Mouse (Mus musculus) liver, adult (tissue): ENCODE measurements around the gene Sel1l2.

Experiments
- GATA4 ChIP-seq: IDR thresholded peaks from 2 replicates; pipeline ENCODE4 v1.6.1; 2014; ENCODE audit warnings: mild to moderate bottlenecking, low read length; ENCODE audit not compliant: insufficient replicate concordance

Gene Sel1l2

DNA sequence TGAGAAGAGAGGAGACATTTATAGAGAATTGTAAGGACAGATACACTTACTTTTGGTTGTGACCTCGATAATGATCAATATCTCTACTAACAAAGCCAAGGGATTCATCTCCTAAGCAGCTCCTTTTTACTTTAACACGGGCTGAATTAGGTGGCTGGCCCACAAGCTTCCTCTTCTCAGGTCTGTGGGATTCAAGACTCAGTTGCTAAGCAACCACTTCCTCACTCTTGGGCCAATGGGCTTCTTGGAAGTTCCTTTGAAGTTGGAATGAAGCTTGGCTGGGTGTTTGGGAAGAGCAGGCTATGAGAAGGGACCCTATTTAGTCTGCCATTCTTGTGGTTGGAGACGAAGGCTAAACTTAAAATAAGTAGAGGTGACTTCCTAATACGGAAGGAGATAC lies at the start of gene Sel1l2:
Gene Sel1l2, minus strand, starts transcription at position 182 of the 400 bp plus-strand sequence.
- no peak for TF ChIP-seq GATA4

DNA sequence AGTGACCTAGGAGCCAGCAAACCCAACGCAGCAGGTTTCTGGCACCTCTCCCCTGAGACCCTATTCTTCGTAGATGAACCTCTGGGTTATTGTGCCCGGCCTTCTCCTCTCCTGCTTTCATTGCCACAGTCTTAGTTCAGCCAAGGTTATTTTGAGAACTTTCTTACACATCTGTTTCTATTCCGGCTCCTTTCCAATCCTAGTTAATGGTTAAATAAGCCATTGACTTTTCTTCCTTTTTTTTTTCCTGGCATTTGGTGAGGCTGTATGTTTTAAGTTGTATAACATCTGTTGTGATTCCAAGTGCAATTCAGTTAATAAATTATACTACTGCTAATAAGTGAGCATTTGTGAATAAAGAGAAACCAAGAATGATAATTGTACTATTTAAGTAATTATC lies 49.6 kb upstream of the Sel1l2 start:
- no peak for TF ChIP-seq GATA4

DNA sequence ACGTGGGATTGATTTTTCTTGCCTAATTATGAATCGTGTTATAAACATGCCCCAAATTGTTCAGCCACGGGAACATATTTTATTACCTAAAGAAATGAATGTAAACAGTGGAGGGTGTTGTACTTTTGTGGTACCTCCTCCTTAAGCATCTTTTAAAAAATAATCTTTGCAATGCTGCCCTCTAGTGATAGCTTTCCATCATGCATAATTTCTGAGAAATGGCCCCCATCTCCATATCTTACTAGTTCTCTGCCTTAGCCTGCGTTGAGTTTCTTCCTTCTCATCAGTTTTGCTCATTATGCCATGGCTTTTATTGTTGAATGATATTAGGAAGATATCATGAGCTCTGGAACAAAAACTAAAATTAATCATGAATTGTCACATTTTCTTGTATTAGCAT lies 37.8 kb upstream of the Sel1l2 start:
- TF ChIP-seq GATA4: no peak

DNA sequence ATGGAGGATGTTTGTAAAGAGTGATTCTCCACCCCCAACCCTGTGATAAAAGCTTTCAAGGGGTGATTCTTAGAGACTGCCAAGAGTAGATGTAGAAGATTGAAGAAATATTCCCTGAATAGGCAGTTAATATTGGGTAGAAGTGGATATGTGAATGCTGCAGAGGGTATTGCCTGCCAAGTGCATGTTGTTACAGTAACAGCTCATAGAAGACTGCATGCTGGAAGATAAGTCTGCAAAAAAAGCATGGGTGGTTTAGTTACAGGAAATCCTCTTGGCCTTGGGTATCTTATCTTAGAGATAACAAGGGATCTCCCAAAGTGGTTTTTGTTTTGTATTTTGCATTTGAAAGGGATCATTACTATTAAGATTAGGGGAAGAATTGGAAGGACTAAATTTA lies 36.3 kb upstream of the Sel1l2 start:
- peak; percentile 40; the same call in 1 of the 2 replicates for TF ChIP-seq GATA4

DNA sequence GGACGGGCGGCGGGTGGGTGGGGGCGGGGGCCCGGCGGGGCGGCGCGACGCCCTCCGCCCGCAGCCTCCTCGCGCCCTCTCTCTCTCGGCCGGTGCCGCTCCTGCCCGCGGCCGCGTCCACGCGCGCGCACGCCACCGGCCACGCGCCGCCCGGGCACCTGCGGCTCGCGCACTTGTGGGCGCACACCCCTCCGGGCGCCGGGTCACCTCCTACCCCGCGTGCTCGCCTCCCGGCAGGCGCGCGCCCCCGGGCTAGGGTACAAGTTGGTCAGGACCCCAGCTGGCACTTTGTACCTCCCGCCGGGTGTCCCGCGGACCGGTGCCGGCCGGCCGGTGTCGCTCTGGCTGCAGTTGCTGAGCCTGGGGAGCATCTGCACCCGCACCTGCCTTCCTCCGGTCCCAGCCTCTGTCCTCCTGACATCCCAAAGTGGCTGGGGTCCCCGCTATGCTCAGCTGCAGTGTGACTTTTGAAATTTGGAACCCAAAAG lies 6.3 kb upstream of the Sel1l2 start:
- no peak for TF ChIP-seq GATA4

DNA sequence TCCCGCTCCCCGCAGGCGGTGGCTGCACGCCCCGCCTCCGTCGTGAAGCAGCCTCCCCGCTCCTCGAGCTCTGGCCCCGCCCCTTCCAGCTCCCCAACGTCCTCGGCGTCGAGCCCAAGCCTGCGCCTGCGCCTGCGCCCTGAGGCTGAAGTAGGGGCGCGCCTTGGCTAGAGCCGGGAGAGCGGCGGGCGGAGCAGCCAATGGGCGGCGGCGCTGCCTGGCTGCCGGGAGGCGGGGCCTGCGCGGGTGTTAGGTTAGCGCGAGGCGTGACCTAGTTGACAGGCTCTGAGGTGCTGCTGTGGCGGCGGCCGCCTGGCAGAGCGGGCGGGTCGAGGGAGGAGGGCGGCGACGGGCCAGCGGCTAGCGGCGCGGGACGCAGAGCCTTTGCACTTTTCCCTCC lies 5.7 kb upstream of the Sel1l2 start, which contains the start of gene Macrod2:
Gene Macrod2, plus strand, starts transcription at position 131 of the 400 bp plus-strand sequence.
- TF ChIP-seq GATA4: peak; percentile 37; the same call in 1 of the 2 replicates

DNA sequence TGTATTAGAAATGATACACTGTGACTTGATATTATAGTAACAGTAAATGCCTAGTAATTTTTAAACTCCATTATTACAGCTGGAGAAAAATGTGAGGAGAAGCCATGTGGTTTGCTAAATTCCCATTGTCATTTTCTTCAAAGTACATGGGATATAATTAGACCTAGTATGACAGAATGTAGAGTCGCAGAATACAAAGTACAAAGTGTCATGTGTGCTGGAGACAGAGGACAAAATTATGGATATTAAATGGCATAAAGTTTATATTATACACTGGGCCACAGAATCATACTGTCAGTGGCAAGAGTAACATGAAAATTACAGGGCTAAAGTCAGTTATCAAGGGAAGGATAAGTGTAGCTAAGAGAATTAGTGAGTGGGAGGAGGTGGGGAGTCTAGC lies 24.7 kb downstream of the Sel1l2 start:
- no peak for TF ChIP-seq GATA4

DNA sequence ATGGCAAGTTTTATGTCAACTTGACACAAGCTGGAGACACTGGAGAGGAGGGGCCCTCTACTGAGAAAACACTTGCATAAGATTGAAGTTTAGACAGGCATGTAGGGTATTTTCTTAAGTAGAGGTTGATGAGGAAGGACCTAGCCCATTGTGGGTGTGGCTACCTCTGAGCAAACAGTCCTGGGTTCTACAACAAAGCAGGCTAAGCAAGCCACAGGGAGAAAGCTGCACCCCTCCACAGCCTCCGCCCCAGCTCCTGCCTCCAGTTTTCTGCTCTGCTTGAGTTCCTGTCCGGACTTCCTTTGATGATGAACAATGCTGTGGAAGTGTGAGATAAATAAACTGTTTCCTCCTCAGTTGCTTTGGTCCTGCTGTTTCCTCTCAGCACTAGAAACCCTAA lies 29.6 kb downstream of the Sel1l2 start:
- no peak; the same call in 1 of the 2 replicates for TF ChIP-seq GATA4

DNA sequence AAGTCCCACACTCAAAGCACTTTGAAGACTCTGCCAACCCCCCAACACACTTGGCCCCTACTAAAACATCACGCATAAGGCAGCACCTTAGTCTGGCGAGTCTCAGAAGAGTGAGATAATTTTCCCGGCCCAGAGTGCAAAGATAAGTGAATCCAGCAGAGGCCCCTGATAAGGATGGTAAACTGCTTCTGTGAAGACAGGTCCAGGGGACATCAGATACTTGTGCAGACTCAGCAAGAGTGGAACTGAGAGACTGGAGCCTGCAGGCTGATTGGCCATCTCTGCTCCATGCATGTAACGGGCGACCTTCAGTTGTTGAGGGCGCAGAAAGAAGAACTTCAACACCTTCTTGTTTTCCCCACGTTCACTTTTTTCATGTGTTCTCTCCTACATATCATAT lies 47.1 kb downstream of the Sel1l2 start:
- no peak for TF ChIP-seq GATA4

DNA sequence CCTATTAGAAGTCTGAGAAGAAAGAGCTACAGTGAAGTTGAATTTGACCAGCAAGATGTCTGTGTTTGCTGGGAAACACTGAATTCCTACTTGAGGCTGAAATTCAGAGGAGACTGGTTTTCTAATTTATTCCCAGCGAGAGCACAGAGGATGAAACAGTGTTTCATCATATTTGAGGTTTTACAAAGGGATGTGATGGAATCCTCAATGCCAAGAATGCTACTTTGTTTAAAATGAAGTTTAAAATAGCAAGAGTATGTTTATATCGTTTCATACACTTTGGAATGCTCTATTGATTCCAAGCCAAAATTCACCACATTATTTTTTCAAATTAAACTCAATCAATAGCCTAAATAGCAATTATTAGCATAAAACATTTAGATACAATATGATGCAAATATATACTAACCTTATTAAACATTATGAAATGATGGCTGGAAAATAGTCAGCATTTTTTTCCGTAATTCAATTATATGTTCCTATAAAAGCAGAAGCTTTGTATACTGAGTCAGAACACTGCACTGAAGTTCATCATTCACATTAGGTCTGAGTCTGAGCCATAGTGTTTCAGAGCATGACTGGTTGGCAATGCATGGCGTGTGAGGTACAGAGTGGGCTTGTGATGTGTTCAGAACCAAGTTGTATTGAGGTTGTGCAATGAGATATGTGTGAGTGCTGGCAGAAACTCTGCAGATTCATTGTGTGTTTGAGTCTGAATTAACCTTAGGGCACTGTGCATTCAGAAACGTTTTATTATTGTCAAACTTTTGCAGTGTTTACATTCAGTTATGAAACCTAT lies 58.8 kb downstream of the Sel1l2 start:
- no peak for TF ChIP-seq GATA4

DNA sequence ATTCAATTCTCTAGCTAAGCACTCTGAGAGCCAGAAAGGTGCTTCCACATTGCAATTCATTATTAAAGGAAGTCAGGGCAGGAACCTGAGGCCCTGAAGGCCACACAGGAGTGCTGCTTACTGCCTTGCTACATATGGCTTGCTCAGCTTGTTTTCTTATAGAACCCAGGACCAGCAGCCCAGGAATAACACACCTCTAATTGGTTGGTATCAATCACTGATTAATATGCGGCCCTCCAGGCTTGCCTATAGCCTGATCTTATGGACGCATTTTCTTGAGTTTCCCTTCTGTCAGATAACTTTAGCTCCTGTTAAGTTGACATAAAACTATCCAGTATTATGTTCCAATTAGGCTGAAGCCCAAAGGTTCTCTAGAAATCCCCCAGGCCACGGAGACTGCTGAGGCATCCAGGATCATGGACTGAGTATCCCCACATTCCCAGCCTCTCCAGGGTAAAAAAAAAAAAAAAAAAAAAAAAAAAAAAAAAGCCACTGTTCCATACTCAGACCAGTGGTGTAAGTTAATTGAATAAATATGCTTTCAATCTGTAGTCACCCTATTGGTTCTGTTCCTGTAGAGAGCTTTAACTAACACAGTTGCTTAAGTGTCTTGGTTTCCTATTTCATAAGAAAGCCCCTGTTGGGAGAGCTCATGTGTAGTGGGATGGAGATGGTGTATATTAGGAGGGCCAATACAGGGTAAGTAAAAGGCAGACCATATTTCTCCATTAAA lies 86.4 kb downstream of the Sel1l2 start:
- TF ChIP-seq GATA4: no peak

DNA sequence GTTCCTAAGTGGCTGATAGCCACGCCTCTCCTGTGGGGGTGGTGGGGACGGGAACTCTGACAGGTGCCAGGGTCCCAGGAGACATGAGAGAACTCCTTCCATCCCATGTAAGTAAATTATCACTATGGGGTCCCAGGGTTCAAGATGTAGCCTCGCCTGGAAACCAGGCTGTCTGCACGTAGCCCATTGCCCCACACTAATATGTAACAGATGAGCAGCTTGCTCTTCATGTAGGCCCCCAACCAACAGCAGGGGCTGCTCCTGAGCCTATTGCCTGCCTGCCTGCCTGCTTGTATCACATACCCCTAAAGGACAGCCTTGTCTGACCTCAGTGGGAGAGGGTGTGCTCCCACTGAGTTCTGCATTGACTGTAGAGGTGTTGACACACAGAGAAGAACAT lies 92.4 kb downstream of the Sel1l2 start:
- no peak for TF ChIP-seq GATA4

DNA sequence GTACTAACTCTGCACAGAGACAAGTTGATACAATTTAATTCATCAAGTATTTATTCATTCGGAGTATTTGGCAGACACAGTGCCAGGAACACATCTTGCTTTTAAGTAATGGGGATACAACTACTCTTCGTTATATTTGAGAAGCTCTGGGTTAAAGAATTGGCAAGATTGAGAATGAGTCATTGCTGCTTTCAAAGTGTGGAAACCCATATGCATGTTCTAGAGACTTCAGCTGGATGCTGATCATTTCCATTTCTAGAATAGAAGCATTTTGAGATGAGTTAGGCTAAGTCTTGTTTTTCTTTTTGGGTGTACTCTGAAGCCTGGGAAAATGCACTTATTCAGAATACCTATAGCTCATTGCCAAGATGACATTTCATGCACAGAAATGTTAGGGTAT lies 95.7 kb downstream of the Sel1l2 start:
- no peak for TF ChIP-seq GATA4

DNA sequence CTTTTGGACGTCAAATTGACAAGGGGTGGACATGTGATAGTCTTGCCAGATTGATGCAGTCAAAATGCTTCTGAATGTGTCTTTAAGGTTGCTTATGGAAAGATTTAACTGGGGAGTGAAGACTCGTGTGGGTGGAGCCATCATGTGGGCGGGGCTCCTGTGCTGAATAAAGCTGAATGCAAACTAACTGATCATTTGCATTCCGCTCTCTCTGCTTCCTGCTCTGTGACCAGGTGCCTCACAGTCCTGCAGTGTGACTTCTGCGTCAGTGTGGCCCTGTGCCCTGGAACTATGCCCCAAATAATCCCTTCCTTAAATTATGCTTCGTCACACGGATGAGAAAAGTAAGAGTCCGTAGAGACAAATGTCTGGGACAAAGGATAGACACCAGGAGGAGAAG lies 108.7 kb downstream of the Sel1l2 start:
- no peak for TF ChIP-seq GATA4

DNA sequence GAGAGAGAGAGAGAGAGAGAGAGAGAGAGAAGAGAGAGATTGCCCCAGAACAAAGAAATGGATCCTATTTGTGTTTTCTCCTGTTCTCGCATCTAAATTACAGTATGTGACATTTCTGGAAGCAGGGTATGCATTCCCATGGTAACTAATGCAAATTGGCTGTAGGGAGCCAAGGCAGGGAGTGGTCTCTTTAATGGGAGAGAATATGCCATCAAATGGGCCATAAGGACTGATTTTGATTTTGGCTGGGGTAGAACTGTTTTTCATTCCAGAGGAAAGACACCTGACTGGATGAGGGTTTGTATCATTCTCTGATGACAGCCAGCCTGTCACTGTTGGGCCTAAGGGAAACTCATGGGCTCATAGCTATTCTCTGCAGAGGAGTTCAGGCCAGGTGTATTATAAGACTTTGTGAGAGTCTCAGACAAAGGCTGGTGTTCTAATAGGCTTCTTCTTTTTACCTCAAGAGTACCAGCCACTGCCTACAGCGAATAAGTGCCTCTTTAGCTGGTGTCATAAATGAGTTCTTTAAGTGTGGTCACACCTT lies 133.8 kb downstream of the Sel1l2 start:
- no peak for TF ChIP-seq GATA4

DNA sequence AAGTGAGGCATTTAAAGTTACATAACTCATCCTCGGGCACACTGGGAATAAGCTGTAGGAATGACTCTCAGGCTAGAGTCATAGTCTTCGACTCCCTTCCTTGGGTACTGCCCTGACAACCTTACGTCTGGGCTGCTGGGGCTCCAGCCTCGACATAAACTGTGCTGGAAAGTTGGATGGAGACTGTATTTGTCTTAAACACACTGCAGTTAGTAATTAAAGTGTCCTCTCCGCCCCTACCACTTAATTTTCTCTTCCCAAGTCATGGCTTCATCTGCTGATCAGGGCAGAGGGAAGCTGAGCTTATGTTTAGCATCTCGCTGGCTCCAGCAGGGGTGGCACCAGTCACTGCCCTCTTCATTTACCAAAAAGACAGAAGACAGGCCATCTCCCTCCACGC lies 135.2 kb downstream of the Sel1l2 start:
- TF ChIP-seq GATA4: no peak
